Mouse (Mus musculus): ENCODE results near the gene Pkd1.

- no peak for TF ChIP-seq CTCF (IDR thresholded peaks at IDR 0.05; ENCODE audit: low read depth, low read length)
- no peak for TF ChIP-seq GATA1 (IDR thresholded peaks at IDR 0.05; ENCODE audit: borderline replicate concordance, low read length)
These were observed 9.5 kb downstream of the Pkd1 start for GRCm38 (mm10) chr17:24559146-24559545.

All from G1E (cell line).